Mouse (Mus musculus) heart, postnatal 0 days (tissue): ENCODE data around the gene Shisa2.

Experiments
- CTCF ChIP-seq: IDR thresholded peaks from 2 replicates; pipeline ENCODE4 v1.5.1; 2016; ENCODE audit warnings: antibody characterized with exemption, control low read depth, low read depth
- EP300 ChIP-seq: IDR thresholded peaks from 2 replicates; pipeline ENCODE4 v1.6.1; 2016; ENCODE audit warnings: antibody characterized with exemption, low read depth

DNA sequence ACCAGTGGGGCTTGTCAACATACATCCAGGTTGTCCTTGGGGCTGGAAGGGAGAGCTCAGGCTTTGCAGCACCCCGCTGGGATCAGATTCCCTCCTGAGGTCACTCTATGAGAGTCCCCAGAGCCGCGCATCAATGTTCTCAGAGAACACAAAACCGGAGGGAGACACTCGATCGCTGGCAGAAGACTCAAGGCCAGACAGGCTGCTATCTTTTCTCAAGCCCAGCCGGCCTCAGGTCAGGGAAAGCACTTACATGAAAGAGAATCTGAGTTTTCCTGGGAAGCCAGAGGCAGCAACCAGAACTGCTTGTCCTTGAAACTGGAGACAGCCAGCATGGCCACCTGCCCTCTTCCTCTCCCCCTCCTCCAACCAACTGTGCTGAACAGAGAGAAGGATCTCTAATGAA lies 52.5 kb downstream of the Shisa2 start:
- no peak for TF ChIP-seq CTCF
- TF ChIP-seq EP300: no peak
